Mouse (Mus musculus): ENCODE measurements around the gene Pde4a.
"Not testable (repeated sequence)": the region's sequence is repeated elsewhere in the genome, so short reads cannot be mapped to it uniquely, and the experiment has no call there.

Gene Pde4a

DNA sequence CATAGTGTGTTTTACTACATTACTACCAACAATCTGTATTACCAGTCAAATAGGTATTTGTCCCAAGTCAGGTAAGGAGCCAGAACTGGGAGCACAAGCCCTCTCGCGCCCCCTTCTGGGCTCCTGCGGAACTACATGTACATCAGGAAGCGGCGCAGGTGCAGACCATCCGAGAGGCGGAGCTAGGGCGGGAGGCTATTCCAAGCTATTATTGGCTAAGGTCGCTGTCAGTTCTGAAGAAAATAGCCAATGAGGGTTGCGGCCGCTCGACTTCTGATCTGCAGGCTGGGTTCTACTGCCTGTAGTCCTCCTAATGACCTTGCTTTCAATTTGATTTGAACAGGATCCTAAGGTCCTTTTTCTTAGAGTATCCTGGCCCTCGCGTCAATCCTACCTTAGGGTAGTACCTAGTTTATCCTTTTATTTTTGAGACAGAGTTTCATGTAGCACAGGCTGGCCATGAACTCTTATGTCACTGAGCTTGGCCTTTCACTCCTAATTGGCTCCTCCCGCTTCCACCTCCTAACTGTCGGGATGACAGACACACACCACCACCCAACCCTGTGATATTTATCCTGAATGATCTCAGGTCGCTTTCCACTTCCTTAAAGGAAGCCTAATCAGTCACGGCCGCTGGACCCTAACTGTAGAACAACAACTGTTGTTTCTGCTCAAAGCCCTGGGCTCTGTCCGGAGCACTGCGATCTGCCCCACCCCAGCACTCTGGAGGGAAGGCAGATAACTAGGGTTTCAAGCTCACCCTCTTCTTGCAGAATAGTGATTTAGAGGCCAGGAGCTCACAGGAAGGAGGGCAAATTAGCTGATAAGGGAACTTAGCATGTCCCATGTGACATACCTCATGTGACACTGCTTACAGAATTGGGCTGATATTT is 55.2 kb downstream of the Pde4a start:
- peak; percentile 91 to 95 for DNase-seq

DNA sequence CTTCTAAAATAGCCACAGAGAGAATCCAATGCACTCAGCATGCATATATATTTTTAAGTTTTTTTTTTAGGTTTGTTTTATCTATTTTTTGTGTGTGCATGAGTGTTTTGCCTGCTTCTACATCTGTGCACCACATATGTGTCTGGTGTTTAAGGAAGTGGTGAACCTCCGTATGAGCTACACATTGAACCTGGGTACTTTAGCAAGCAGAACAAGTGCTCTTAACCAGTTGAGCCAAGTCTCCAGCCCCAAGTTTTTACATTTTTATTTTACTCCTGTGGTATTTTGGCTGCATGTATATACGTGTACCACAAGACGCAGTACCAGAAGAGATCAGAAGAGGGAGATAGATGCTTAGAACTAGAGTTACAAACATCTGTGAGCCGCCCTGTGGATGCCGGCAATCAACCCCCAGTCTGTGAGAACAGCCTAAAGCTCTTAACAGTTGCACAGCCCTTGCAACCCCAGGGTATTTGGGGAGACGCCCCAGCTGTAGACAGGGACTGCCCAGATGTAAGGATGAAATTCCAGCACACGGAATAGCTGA is 55.9 kb downstream of the Pde4a start:
- DNase-seq: no peak

DNA sequence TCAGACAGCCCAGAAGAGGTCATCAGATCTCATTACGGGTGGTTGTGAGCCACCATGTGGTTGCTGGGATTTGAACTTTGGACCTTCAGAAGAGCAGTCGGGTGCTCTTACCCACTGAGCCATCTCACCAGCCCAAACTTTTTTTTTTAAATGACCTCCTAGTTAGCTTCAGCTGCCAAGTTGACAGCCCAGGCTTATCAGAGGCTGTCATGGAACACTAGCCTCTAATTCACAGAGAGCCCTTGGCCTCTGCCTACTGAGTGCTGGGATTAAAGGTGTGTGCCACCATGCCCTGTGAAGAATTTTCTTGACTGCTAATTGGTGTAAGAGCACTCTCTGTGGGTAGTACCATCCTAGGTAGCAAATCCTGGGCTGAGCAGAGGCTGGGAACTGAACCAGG is 58.0 kb downstream of the Pde4a start:
- DNase-seq: not testable (repeated sequence)

- DNase-seq: no peak
These were observed 58.4 kb downstream of the Pde4a start for GRCm38 (mm10) chr9:21223906-21224305.

DNA sequence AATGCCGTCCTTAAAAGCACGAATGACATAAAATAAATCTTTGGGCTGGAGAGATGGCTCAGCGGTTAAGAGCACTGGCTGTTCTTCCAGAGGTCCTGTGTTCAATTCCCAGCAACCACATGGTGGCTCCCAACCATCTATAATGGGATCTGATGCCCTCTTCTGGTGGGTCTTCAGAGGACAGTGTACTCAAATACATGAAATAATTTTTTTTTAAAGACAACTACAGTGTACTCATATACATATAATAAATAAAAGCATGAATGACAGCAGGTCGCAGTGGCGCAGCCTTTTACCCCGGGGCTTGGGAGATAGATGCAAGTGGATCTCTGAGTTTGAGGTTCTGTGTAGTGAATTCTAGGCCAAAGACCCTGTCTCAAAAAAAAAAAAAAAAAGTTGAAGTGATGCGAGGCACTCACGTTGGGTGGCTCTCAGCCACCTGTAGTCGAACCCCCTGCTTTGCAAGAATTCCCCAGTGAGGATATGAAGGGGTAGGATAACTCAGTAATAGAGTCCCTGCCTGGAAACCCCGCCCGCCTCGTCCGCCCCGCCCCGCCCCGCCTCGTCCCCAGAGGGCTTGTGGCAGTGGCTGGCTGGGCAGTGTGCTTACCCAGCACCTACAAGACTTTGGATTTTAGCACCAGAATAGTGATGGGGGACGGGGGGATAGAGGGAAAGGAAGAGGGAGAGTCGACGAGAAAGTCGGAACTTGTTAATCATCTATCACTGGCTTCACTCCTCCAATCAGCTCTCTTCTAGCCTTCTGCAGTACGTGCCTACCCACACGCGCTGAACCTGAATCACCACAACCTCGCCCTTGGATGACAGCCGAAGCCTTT is 59.3 kb downstream of the Pde4a start:
- peak in 1 of 2 experiments; percentile 41 for DNase-seq

DNA sequence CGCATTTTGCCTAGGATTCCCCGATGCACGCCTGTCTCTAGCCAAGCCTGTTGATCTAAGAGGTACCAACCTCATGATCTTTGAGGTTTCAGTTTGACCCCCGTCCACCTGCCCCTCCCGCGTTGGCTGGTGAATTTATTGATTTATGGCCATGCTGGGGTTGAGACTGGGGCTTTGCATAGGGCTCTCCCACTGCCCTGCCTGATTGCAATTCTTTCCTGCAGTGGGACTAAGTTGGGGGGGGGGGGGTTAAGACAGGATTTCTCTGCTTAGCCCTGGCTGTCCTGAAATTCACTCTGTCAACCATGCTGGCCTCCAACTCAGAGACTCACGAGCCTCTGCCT is 59.9 kb downstream of the Pde4a start:
- DNase-seq: no peak

DNA sequence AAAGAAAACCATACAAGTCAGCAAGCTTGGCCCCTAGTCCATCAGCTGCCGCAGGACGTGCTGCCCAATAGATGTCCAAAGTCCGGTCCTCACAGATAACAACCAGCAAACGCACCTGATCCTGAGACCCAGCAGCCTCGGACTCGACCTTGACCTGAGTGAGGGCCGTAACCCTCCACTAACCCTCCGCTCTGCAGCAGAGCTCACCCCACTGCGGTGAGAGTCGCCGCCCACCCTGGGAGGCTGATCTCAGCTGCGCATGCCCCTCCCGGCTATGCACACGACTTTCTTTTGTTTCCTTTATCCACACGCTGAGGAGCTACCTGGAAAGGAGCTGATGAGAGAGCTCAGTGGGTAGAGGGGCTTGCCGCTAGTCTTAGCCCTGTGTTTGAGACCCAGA is 61.8 kb downstream of the Pde4a start:
- DNase-seq: no peak

DNA sequence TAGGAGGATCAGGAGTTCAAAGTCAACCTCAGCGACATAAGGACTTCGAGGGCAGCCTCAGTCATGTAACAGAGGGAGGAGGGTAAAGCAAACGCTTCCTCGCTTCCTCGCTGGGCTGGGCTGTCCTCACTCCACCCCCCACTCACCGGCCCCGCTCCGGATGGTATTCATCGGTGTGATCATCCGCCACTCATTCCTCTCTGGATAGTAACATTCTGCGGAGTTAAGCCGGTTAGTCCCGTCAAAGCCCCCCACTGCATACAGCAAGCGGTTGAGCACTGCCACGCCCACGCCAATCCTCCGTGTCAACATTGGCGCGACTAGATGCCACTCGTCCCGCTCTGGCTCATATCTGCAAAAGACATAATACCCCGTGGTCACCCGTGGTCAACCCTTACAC is 66.0 kb downstream of the Pde4a start:
- no peak for DNase-seq

GRCm38 (mm10) chr9:21232867-21233266 is 67.4 kb downstream of the Pde4a start:
- DNase-seq: no peak

DNA sequence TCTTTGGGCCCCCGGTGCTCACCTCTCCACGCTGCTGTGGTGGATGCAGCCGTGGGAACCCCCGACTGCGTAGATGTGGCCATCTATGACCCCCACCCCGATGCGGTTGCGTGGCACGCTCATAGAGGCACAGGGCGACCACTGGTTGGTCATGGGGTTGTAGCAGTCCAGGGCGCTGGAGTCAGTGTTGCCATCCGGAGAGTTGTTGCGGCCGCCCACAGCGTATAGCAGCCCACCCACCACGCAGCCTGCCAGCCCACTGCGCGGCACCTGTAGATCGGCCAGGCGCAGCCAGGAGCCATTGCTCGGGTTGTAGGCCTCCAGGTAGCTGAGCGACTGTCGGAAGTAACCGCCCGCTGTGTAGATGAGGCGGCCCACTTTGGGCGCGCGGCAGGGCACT is 67.9 kb downstream of the Pde4a start:
- no peak for DNase-seq

DNA sequence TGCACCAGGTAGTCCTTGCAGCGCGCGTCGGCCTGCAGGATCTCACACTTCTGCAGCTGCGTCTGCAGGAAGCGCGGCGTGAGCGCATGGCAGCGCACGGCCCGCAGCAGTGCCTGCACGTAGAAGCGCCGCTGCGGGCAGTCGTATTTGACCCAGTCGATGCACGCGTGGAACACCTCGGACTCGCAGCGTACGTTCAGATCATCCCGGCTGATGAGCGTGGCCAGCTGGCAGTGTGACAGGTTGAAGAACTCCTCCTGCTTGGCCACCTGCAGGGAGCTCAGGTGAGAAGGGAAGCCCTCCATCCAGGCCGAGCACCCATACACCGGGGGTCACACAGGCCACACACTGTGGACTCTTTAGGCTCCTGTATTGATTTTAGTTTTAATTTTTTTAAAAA is 68.3 kb downstream of the Pde4a start:
- no peak for DNase-seq

DNA sequence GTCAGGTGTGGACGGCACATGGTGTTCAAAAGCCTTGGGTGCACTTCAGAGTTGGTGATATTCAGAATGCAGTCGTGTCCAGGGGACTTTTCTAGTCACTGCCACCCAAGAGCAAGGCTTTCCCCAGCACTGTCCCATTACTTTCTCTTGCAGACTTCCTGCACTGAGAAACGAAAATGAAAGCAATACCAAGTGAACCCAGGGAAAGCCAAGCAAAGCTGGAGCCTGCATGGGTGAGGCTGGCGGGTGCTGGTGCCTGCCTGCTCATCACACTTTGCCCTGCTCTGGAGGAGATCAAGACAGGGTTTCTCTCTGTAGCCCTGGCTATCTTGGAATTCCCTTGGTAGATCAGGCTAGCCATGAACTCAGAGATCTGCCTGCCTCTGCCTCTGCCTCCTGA is 69.8 kb downstream of the Pde4a start:
- DNase-seq: peak in 1 of 2 experiments; percentile 18

DNA sequence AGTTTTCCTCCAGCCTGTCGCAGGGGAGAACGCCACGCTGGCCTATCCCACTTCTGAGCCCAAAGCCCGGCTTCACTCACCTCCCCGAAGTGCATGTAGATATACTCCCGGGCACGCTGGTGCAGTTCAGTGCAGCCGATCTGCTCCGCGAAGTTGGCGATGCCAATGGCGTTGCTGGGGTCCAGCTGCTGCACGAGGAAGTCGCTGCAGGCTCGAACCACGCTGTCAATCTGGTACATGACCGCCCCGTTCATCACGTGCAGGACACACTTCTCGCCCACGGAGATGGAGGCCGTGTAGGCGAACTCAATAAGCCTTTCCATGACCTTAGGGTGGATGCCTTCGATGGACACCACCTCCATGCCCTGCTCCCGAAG is 71.5 kb downstream of the Pde4a start:
- DNase-seq: peak in 1 of 2 experiments; percentile 17

DNA sequence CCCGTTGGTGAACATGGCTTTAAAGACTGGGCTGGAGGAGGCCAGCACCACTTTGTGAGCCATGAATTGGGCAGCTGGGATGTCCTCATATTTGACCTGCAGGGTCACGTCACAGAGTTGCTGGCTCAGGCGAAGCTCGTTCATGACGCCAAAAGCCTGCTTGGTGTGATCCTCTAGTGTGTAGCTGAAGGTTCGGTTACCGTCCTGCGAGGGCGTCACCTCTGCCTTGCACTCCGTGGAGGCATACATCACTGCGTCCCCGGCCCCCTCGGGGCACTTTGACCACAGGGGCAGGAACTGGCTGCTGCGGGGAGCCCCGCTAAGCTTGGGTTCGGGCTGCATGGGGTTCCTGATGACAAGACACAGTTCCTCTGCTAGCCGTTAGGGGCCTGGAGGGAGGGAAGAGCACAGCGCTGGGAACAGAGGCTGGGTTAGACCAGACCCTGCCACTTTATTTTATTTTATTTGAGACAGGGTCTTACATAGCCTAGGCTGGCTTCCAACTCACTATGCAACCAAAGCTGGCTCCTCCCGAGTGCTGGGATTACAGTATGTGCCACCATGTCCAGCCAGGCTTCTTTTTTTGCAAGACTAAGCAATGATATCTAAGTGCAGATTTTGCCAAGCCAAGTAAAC is 72.0 kb downstream of the Pde4a start:
- DNase-seq: peak; percentile 55 to 57

- no peak for DNase-seq
These were observed 72.7 kb downstream of the Pde4a start for GRCm38 (mm10) chr9:21238004-21238732.

GRCm38 (mm10) chr9:21238733-21239464 is 73.4 kb downstream of the Pde4a start, which contains the start of gene Keap1:
Gene Keap1 (minus strand): TSS chr9:21239361.
- DNase-seq: peak; percentile 76 to 83

DNA sequence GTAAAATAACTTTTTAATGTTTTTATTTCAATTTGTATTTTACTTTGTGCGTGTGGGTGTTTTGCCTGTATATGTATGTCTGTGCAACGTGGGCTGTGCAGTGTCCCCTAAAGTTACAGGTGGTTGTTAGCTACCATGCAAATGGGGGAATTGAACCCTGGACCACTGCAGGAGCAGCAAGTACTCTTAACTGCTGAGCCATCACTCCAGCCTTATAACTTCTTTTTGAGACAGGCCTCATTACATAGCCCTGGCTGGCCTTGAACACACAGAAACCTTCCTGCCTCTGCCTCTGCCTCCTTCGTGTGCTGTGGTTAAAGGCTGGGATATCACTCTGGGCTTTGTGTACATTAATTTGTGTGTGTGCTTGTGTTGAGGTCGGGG is 73.9 kb downstream of the Pde4a start:
- no peak for DNase-seq

GRCm38 (mm10) chr9:21241343-21241742 is 75.8 kb downstream of the Pde4a start:
- peak; percentile 68 to 78 for DNase-seq

DNA sequence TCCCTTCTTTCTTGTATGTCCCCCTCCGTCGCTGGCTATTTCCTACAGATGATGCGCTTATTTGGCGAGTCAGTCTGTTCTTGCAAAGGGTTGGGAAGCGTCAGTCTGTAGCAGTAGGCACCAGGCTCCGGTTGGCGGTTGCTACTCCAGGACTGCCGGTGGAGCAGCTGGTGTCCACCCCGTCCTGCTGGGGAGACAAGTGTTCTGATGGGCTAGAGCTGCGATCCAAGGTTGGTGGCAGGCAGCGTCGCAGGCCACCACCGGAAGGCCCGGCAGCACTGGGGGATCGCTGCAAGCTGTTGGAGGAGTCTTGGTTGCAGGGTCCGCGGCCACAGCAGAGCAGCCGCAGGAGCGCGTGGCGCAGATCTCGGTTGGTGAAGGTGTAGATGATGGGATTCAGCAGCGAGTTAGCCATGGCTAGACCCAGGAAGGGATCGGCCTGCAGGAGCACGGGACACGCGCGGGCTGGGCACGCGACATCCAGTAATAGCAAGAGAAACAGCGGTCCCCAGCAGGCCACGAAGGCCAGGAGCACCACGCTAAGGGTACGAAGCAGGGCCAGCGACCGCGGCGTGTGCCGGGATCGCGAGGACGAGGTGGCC is 78.4 kb downstream of the Pde4a start:
- DNase-seq: no peak

GRCm38 (mm10) chr9:21244428-21245112 is 79.1 kb downstream of the Pde4a start:
- DNase-seq: no peak

GRCm38 (mm10) chr9:21245113-21245487 is 79.6 kb downstream of the Pde4a start:
- DNase-seq: no peak

All from spleen, adult 18-20 months (tissue).